Mouse (Mus musculus) intestine, embryonic 14.5 days (tissue): ENCODE results near the gene Dhdds. TPM values are rescaled to one million over a fixed set of nuclear protein-coding genes. Genes with fewer than 3 reads are reported as not detected.

Experiments
- ATAC-seq: fragments of 200-750 bp; cut with Nextera tagmentation; replicated peaks from 2 replicates; pipeline ENCODE4 v1.8.0; 2017; ENCODE audit warnings: low read depth, moderate number of reproducible peaks, moderate TSS enrichment, moderate library complexity; ENCODE audit not compliant: low FRiP score, low TSS enrichment
- DNase-seq: peaks from one replicate; pipeline ENCODE4 v3.0.0-alpha.2; 2018; ENCODE audit warnings: low spot score
- H3K27ac ChIP-seq: fragments of 300-500 bp; sonication (generic); 2 replicates; pipeline ENCODE4 v1.5.1; 2014; ENCODE audit warnings: low read depth, mild to moderate bottlenecking, control low read depth
- H3K27me3 ChIP-seq: fragments of 300-500 bp; sonication (generic); replicated peaks from 2 replicates; pipeline ENCODE4 v1.6.1; 2014; ENCODE audit warnings: low read length, control low read depth; ENCODE audit not compliant: control insufficient read depth, insufficient read depth
- H3K36me3 ChIP-seq: fragments of 300-500 bp; sonication (generic); 2 replicates; pipeline ENCODE4 v1.6.1; 2014; ENCODE audit warnings: low read length, control low read depth; ENCODE audit not compliant: control insufficient read depth, insufficient read depth
- H3K4me1 ChIP-seq: fragments of 300-500 bp; sonication (generic); replicated peaks from 2 replicates; pipeline ENCODE4 v1.6.1; 2014; ENCODE audit warnings: low read length, control low read depth, mixed read lengths; ENCODE audit not compliant: control insufficient read depth, insufficient read depth
- H3K4me2 ChIP-seq: fragments of 300-500 bp; sonication (generic); 2 replicates; pipeline ENCODE4 v1.6.1; 2014; ENCODE audit warnings: low read length
- H3K4me3 ChIP-seq: fragments of 300-500 bp; sonication (generic); 2 replicates; pipeline ENCODE4 v1.5.1; 2014; ENCODE audit warnings: low read depth, low read length, control low read depth, mixed read lengths
- H3K9ac ChIP-seq: fragments of 300-500 bp; sonication (generic); 2 replicates; pipeline ENCODE4 v1.6.1; 2014; ENCODE audit warnings: mild to moderate bottlenecking, low read length
- H3K9me3 ChIP-seq: fragments of 300-500 bp; sonication (generic); 2 replicates; pipeline ENCODE4 v1.6.1; 2016; ENCODE audit warnings: low read length, control low read depth; ENCODE audit not compliant: control insufficient read depth
- WGBS: fragments of 180-500 bp; shearing (Covaris S2); extraction: QIAGEN DNeasy Blood & Tissue Kit; methylation state at CpG from one replicate; pipeline ENCODE4 v1.1.7; 2014; 5-methylcytosine and 5-hydroxymethylcytosine counted together
- polyA plus RNA-seq: library from polyadenylated mRNA; unstranded; fragments of >200 nt; fragmentation: Nextera tagmentation; extraction: Ambion mirVana; gene quantifications from 2 replicates; pipeline ENCODE4 v1.2.1, GENCODE M21; 2014

Dhdds gene
- polyA plus RNA-seq, 1 experiment from 2014 or later = 43.5 TPM

GRCm38 (mm10) chr4:134009709-134010108 lies 9.0 kb upstream of the Dhdds start:
- ATAC-seq (no peak), DNase-seq (no peak)
- Histone ChIP-seq H3K27ac (no peak overlapping the region), H3K4me3 (no peak overlapping the region), H3K4me1 (peaks cover 6% of the 10 kb centered on the region), H3K27me3 (no peaks in the 10 kb centered on the region), H3K4me2 (no peak overlapping the region), H3K9me3 (no peaks in the 10 kb centered on the region), H3K36me3 (no peaks in the 10 kb centered on the region), H3K9ac (no peak overlapping the region)
- 57% methylated on average over 6 of the region's 6 CpGs for WGBS

DNA sequence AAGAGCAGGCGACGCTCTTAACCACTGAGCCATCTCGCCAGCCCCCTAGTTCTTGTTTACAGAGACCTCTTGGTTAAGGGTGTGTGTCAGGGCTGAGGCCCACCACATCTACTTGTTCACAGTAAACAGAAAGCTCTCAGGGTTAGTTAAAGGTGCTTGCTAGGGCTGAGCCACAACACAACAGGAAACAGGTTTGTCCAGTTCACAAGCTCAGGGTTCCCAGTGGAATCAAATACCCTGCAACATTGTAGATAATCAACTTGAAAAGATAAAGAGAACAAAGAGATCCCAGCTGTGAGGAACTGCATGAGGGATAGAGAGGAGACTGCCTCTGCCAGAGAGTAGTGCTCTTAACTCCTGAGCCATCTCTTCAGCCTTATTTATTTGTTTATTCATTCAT lies 6.1 kb upstream of the Dhdds start:
- WGBS = 85% methylated on average over 3 of the region's 3 CpGs
- Histone ChIP-seq H3K4me2 (no peak overlapping the region), H3K27ac (no peak overlapping the region), H3K4me1 (peaks cover 3% of the 10 kb centered on the region), H3K9ac (no peak overlapping the region), H3K36me3 (no peaks in the 10 kb centered on the region), H3K9me3 (no peaks in the 10 kb centered on the region), H3K27me3 (no peaks in the 10 kb centered on the region), H3K4me3 (no peak overlapping the region)
- no peak for ATAC-seq
- DNase-seq = no peak

GRCm38 (mm10) chr4:134005581-134006358 lies 5.1 kb upstream of the Dhdds start:
- no peak overlapping the region for H3K9ac ChIP-seq
- no peak overlapping the region for H3K4me2 ChIP-seq
- no peaks in the 10 kb centered on the region for H3K36me3 ChIP-seq
- H3K4me3 ChIP-seq = no peak overlapping the region
- WGBS = 84% methylated on average over 12 of the region's 12 CpGs
- no peaks in the 10 kb centered on the region for H3K4me1 ChIP-seq
- no peaks in the 10 kb centered on the region for H3K27me3 ChIP-seq
- no peak for DNase-seq
- no peaks in the 10 kb centered on the region for H3K9me3 ChIP-seq
- H3K27ac ChIP-seq = no peak overlapping the region
- no peak for ATAC-seq

GRCm38 (mm10) chr4:134002903-134003302 lies 2.2 kb upstream of the Dhdds start:
- Histone ChIP-seq H3K27ac (no peak overlapping the region), H3K9me3 (no peaks in the 10 kb centered on the region), H3K4me2 (no peak overlapping the region), H3K27me3 (no peaks in the 10 kb centered on the region), H3K9ac (no peak overlapping the region), H3K4me1 (peaks cover 8% of the 10 kb centered on the region), H3K4me3 (no peak overlapping the region), H3K36me3 (no peaks in the 10 kb centered on the region)
- 73% methylated on average over 5 of the region's 5 CpGs for WGBS
- ATAC-seq = no peak
- DNase-seq = no peak

DNA sequence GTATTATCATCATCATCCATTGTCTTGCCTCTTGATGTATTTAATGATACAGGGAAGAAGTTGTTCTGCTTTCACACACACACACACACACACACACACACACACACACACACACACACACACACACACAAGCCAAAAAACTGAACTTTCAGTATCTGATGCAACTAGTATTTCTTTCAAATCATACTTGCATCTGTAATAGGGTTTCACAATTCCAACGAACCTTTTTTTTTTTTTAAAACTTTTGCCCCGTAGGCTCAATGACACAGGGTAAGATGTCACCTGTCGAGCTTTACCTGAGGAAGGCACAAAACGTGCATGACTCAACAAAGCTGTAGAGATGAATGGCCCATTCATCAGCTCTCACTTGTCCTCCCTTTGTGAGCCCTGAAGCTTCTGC lies 1.5 kb upstream of the Dhdds start:
- Histone ChIP-seq H3K27me3 (no peaks in the 10 kb centered on the region), H3K4me1 (peaks cover 8% of the 10 kb centered on the region), H3K4me3 (no peak overlapping the region), H3K9ac (no peak overlapping the region), H3K9me3 (no peaks in the 10 kb centered on the region), H3K4me2 (no peak overlapping the region), H3K36me3 (no peaks in the 10 kb centered on the region), H3K27ac (no peak overlapping the region)
- DNase-seq (no peak), ATAC-seq (no peak)
- 59% methylated on average over 4 of the region's 4 CpGs for WGBS

GRCm38 (mm10) chr4:134001710-134002109 lies 992 bp upstream of the Dhdds start:
- DNase-seq (no peak), ATAC-seq (no peak)
- Histone ChIP-seq H3K27me3 (no peaks in the 10 kb centered on the region), H3K4me2 (no peak overlapping the region), H3K9me3 (no peaks in the 10 kb centered on the region), H3K36me3 (peaks cover 3% of the 10 kb centered on the region), H3K9ac (no peak overlapping the region), H3K4me3 (no peak overlapping the region), H3K27ac (no peak overlapping the region), H3K4me1 (peaks cover 8% of the 10 kb centered on the region)
- WGBS = 44% methylated on average over 10 of the region's 10 CpGs

DNA sequence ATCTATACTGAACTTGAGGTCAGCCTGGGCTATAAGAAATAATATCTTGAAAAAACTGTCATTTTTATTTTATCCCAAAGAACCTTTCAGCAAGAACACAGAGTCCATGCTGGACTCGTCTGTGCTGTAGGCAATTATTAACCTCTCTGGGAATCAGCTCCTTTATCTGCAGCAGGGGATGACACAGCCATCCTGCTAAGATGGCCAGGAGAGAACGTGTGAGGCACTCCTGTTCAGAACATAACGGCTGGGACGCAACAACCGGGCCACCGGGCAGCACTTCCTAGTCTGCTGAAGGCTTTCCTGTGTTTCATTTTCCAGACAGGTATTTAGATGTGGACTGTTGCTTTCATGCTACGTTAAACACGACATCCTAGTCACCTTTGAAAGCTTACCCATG lies 6.0 kb downstream of the Dhdds start:
- Histone ChIP-seq H3K4me2 (no peak overlapping the region), H3K9ac (no peak overlapping the region), H3K27ac (no peak overlapping the region), H3K36me3 (peaks cover 68% of the 10 kb centered on the region), H3K4me1 (peaks cover 2% of the 10 kb centered on the region), H3K9me3 (no peaks in the 10 kb centered on the region), H3K27me3 (no peaks in the 10 kb centered on the region), H3K4me3 (no peak overlapping the region)
- 86% methylated on average over 8 of the region's 8 CpGs for WGBS
- no peak for DNase-seq
- no peak for ATAC-seq

GRCm38 (mm10) chr4:133991087-133991660 lies 9.5 kb downstream of the Dhdds start:
- peaks cover 86% of the 10 kb centered on the region for H3K36me3 ChIP-seq
- no peaks in the 10 kb centered on the region for H3K27me3 ChIP-seq
- no peaks in the 10 kb centered on the region for H3K4me1 ChIP-seq
- DNase-seq (no peak), ATAC-seq (no peak)
- H3K4me3 ChIP-seq = no peak overlapping the region
- H3K9me3 ChIP-seq = no peaks in the 10 kb centered on the region
- no peak overlapping the region for H3K4me2 ChIP-seq
- no peak overlapping the region for H3K9ac ChIP-seq
- WGBS = 80% methylated on average over 13 of the region's 13 CpGs
- H3K27ac ChIP-seq = no peak overlapping the region

GRCm38 (mm10) chr4:133990035-133990434 lies 10.7 kb downstream of the Dhdds start:
- Histone ChIP-seq H3K4me3 (no peak overlapping the region), H3K9me3 (no peaks in the 10 kb centered on the region), H3K27ac (no peak overlapping the region), H3K4me1 (no peaks in the 10 kb centered on the region), H3K9ac (no peak overlapping the region), H3K4me2 (no peak overlapping the region), H3K27me3 (no peaks in the 10 kb centered on the region), H3K36me3 (peaks cover 83% of the 10 kb centered on the region)
- no peak for DNase-seq
- no peak for ATAC-seq
- 57% methylated on average over 4 of the region's 4 CpGs for WGBS
